Mouse (Mus musculus) spleen, embryonic (tissue): Measurements from ENCODE around the gene Rcan2.
"Not testable (repeated sequence)": the region's sequence is repeated elsewhere in the genome, so short reads cannot be mapped to it uniquely, and the experiment has no call there.

Source experiments
- CTCF ChIA-PET: fragments of 350-600 bp; sonication (Branson Sonifier 250); formaldehyde crosslinking; loops from one replicate; lab custom pipeline; 2022; lab: Charles Lee

The Rcan2 gene

GRCm38 (mm10) chr17:43825411-43825785 is 24.2 kb downstream of the Rcan2 start:
- CTCF ChIA-PET, result not testable (repeated sequence)

- CTCF ChIA-PET, result no interaction called here
These were observed 26.1 kb downstream of the Rcan2 start for GRCm38 (mm10) chr17:43827261-43827660.

GRCm38 (mm10) chr17:43832401-43833124 is 31.4 kb downstream of the Rcan2 start:
- CTCF ChIA-PET, result no interaction called here

GRCm38 (mm10) chr17:43840208-43840607 is 39.1 kb downstream of the Rcan2 start:
- CTCF ChIA-PET, result no interaction called here

- CTCF ChIA-PET, result no interaction called here
These were observed 45.6 kb downstream of the Rcan2 start for GRCm38 (mm10) chr17:43846714-43847113.

- CTCF ChIA-PET, result no interaction called here
These were observed 47.8 kb downstream of the Rcan2 start for GRCm38 (mm10) chr17:43848903-43849302.

GRCm38 (mm10) chr17:43855132-43855531 is 54.0 kb downstream of the Rcan2 start:
- CTCF ChIA-PET, result no interaction called here

GRCm38 (mm10) chr17:43856081-43856480 is 54.9 kb downstream of the Rcan2 start:
- CTCF ChIA-PET, result no interaction called here

- CTCF ChIA-PET, result no interaction called here
These were observed 67.7 kb downstream of the Rcan2 start for GRCm38 (mm10) chr17:43868808-43869207.

GRCm38 (mm10) chr17:43869677-43870076 is 68.5 kb downstream of the Rcan2 start:
- CTCF ChIA-PET, result interaction anchor here (0.6 kb wide), 1 partner anchor 68 kb away, joined by 4 read pairs; no protein-coding TSS in a partner anchor

GRCm38 (mm10) chr17:43874417-43874816 is 73.3 kb downstream of the Rcan2 start:
- CTCF ChIA-PET, result no interaction called here

GRCm38 (mm10) chr17:43877425-43877824 is 76.3 kb downstream of the Rcan2 start:
- CTCF ChIA-PET, result no interaction called here

GRCm38 (mm10) chr17:43883016-43883415 is 81.9 kb downstream of the Rcan2 start:
- CTCF ChIA-PET, result no interaction called here

- CTCF ChIA-PET, result no interaction called here
These were observed 85.1 kb downstream of the Rcan2 start for GRCm38 (mm10) chr17:43886262-43886661.

GRCm38 (mm10) chr17:43887931-43888330 is 86.8 kb downstream of the Rcan2 start:
- CTCF ChIA-PET, result interaction anchor here (0.6 kb wide), 1 partner anchor 428 kb away, joined by 3 read pairs; no protein-coding TSS in a partner anchor

GRCm38 (mm10) chr17:43897346-43897745 is 96.2 kb downstream of the Rcan2 start:
- CTCF ChIA-PET, result no interaction called here

GRCm38 (mm10) chr17:43899405-43900092 is 98.4 kb downstream of the Rcan2 start:
- CTCF ChIA-PET, result no interaction called here

GRCm38 (mm10) chr17:43900133-43900532 is 99.0 kb downstream of the Rcan2 start:
- CTCF ChIA-PET, result no interaction called here

GRCm38 (mm10) chr17:43901474-43901873 is 100.3 kb downstream of the Rcan2 start:
- CTCF ChIA-PET, result no interaction called here

GRCm38 (mm10) chr17:43903807-43904771 is 102.9 kb downstream of the Rcan2 start:
- CTCF ChIA-PET, result no interaction called here

GRCm38 (mm10) chr17:43904896-43905295 is 103.7 kb downstream of the Rcan2 start:
- CTCF ChIA-PET, result no interaction called here

- CTCF ChIA-PET, result no interaction called here
These were observed 105.6 kb downstream of the Rcan2 start for GRCm38 (mm10) chr17:43906728-43907127.
